Mouse (Mus musculus) embryonic facial prominence, embryonic 15.5 days (tissue): Measurements from ENCODE around the gene C2cd4a. TPM values are rescaled to one million over a fixed set of nuclear protein-coding genes. Genes with fewer than 3 reads are reported as not detected.

Source experiments
- ATAC-seq: fragments of 200-750 bp; cut with Nextera tagmentation; 2 replicates; pipeline ENCODE4 v1.8.0; 2017; ENCODE audit warnings: low read depth, moderate TSS enrichment; ENCODE audit not compliant: insufficient number of reproducible peaks, low FRiP score, low TSS enrichment
- H3K27ac ChIP-seq: fragments of 300-500 bp; sonication (generic); replicated peaks from 2 replicates; pipeline ENCODE4 v1.5.1; 2015; ENCODE audit warnings: mild to moderate bottlenecking, inconsistent platforms
- H3K27me3 ChIP-seq: fragments of 300-500 bp; sonication (generic); 2 replicates; pipeline ENCODE4 v1.6.1; 2015; ENCODE audit warnings: inconsistent platforms
- H3K36me3 ChIP-seq: fragments of 300-500 bp; sonication (generic); 2 replicates; pipeline ENCODE4 v1.6.1; 2015; ENCODE audit warnings: mild to moderate bottlenecking, inconsistent platforms
- H3K4me1 ChIP-seq: fragments of 300-500 bp; sonication (generic); 2 replicates; pipeline ENCODE4 v1.6.1; 2015; ENCODE audit warnings: inconsistent platforms
- H3K4me2 ChIP-seq: fragments of 300-500 bp; sonication (generic); replicated peaks from 2 replicates; pipeline ENCODE4 v1.6.1; 2015; ENCODE audit warnings: mild to moderate bottlenecking, inconsistent platforms
- H3K4me3 ChIP-seq: fragments of 300-500 bp; sonication (generic); replicated peaks from 2 replicates; pipeline ENCODE4 v1.5.1; 2015; ENCODE audit warnings: mild to moderate bottlenecking, inconsistent platforms
- H3K9ac ChIP-seq: fragments of 300-500 bp; sonication (generic); 2 replicates; pipeline ENCODE4 v1.6.1; 2015; ENCODE audit warnings: inconsistent platforms
- H3K9me3 ChIP-seq: fragments of 300-500 bp; sonication (generic); replicated peaks from 2 replicates; pipeline ENCODE4 v1.6.1; 2016; ENCODE audit warnings: inconsistent platforms
- WGBS: fragments of 180-500 bp; shearing (Covaris S2); methylation state at CpG from one replicate; pipeline ENCODE4 v1.1.7; 2015; 5-methylcytosine and 5-hydroxymethylcytosine counted together
- polyA plus RNA-seq: library from polyadenylated mRNA; unstranded; fragments of >200 nt; fragmentation: Nextera tagmentation; extraction: Ambion mirVana; gene quantifications from 2 replicates; pipeline ENCODE4 v1.2.1, GENCODE M21; 2015

C2cd4a gene
- polyA plus RNA-seq, 1 experiment from 2014 or later = 0.49 TPM

- no peak overlapping the region for H3K9ac ChIP-seq
- H3K27me3 ChIP-seq = no peaks in the 10 kb centered on the region
- H3K9me3 ChIP-seq = no peaks in the 10 kb centered on the region
- no peak overlapping the region for H3K4me2 ChIP-seq
- H3K36me3 ChIP-seq = peaks cover 8% of the 10 kb centered on the region; the same call in 1 of the 2 replicates
- 81% methylated on average over 4 of the region's 4 CpGs for WGBS
- ATAC-seq = no peak
- H3K4me1 ChIP-seq = no peaks in the 10 kb centered on the region
- H3K27ac ChIP-seq = no peak overlapping the region
- no peak overlapping the region for H3K4me3 ChIP-seq
Observed at GRCm38 (mm10) chr9:67851150-67851549, 19.0 kb upstream of the C2cd4a start.

- Histone ChIP-seq H3K4me2 (no peak overlapping the region), H3K9me3 (no peaks in the 10 kb centered on the region), H3K9ac (no peak overlapping the region), H3K4me1 (0 out of 2 replicates have a peak, but pooled peaks cover 2% of the 10 kb centered on the region), H3K4me3 (no peak overlapping the region), H3K27me3 (no peaks in the 10 kb centered on the region), H3K36me3 (0 out of 2 replicates have a peak, but pooled peaks cover 2% of the 10 kb centered on the region), H3K27ac (no peak overlapping the region)
- WGBS = 89% methylated on average over 3 of the region's 3 CpGs
- no peak for ATAC-seq
Observed at GRCm38 (mm10) chr9:67849846-67850245, 17.7 kb upstream of the C2cd4a start.

- Histone ChIP-seq H3K4me2 (no peak overlapping the region), H3K9ac (no peak overlapping the region), H3K4me3 (no peak overlapping the region), H3K27ac (no peak overlapping the region), H3K27me3 (no peaks in the 10 kb centered on the region), H3K9me3 (no peaks in the 10 kb centered on the region), H3K36me3 (no peaks in the 10 kb centered on the region), H3K4me1 (0 out of 2 replicates have a peak, but pooled peaks cover 2% of the 10 kb centered on the region)
- WGBS = 80% methylated on average over 12 of the region's 12 CpGs
- ATAC-seq = no peak
Observed at GRCm38 (mm10) chr9:67849397-67849796, 17.3 kb upstream of the C2cd4a start.

GRCm38 (mm10) chr9:67847606-67848005, 15.5 kb upstream of the C2cd4a start:
- ATAC-seq = no peak
- H3K4me1 ChIP-seq = 0 out of 2 replicates have a peak, but pooled peaks cover 2% of the 10 kb centered on the region
- 89% methylated on average over 3 of the region's 3 CpGs for WGBS

GRCm38 (mm10) chr9:67846089-67846488, 14.0 kb upstream of the C2cd4a start:
- Histone ChIP-seq H3K27ac (no peak overlapping the region), H3K4me1 (peaks cover 4% of the 10 kb centered on the region; the same call in 1 of the 2 replicates), H3K36me3 (no peaks in the 10 kb centered on the region), H3K27me3 (no peaks in the 10 kb centered on the region), H3K4me2 (no peak overlapping the region), H3K9me3 (no peaks in the 10 kb centered on the region), H3K9ac (no peak overlapping the region), H3K4me3 (no peak overlapping the region)
- ATAC-seq = no peak
- WGBS = 88% methylated on average over 2 of the region's 2 CpGs

More at GRCm38 (mm10) chr9:67847606-67848005, 15.5 kb upstream of the C2cd4a start:
- Histone ChIP-seq H3K27me3 (no peaks in the 10 kb centered on the region), H3K4me3 (no peak overlapping the region), H3K9me3 (no peaks in the 10 kb centered on the region), H3K4me2 (no peak overlapping the region), H3K36me3 (no peaks in the 10 kb centered on the region), H3K9ac (no peak overlapping the region), H3K27ac (no peak overlapping the region)

GRCm38 (mm10) chr9:67845648-67846047, 13.5 kb upstream of the C2cd4a start:
- Histone ChIP-seq H3K4me3 (no peak overlapping the region), H3K36me3 (no peaks in the 10 kb centered on the region), H3K27me3 (no peaks in the 10 kb centered on the region), H3K4me1 (peaks cover 8% of the 10 kb centered on the region), H3K27ac (no peak overlapping the region), H3K4me2 (no peak overlapping the region), H3K9me3 (no peaks in the 10 kb centered on the region), H3K9ac (no peak overlapping the region)
- 52% methylated on average over 5 of the region's 5 CpGs for WGBS
- no peak for ATAC-seq

- H3K4me2 ChIP-seq = no peak overlapping the region
- H3K27ac ChIP-seq = no peak overlapping the region
- H3K4me1 ChIP-seq = peaks cover 10% of the 10 kb centered on the region
- no peak overlapping the region for H3K4me3 ChIP-seq
- no peaks in the 10 kb centered on the region for H3K36me3 ChIP-seq
- H3K27me3 ChIP-seq = no peaks in the 10 kb centered on the region
- H3K9me3 ChIP-seq = no peaks in the 10 kb centered on the region
- no peak for ATAC-seq
- no peak overlapping the region for H3K9ac ChIP-seq
- WGBS = 56% methylated on average over 4 of the region's 4 CpGs
Observed at GRCm38 (mm10) chr9:67845012-67845411, 12.9 kb upstream of the C2cd4a start.

GRCm38 (mm10) chr9:67842797-67843196, 10.7 kb upstream of the C2cd4a start:
- Histone ChIP-seq H3K4me2 (no peak overlapping the region), H3K4me1 (peaks cover 10% of the 10 kb centered on the region), H3K9ac (no peak overlapping the region), H3K4me3 (no peak overlapping the region), H3K36me3 (no peaks in the 10 kb centered on the region), H3K9me3 (no peaks in the 10 kb centered on the region), H3K27ac (no peak overlapping the region), H3K27me3 (no peaks in the 10 kb centered on the region)
- ATAC-seq = no peak
- WGBS = 55% methylated on average over 5 of the region's 5 CpGs

GRCm38 (mm10) chr9:67839981-67840859, 8.1 kb upstream of the C2cd4a start, which contains the start of gene Vps13c:
Vps13c (plus strand) TSS chr9:67840396.
- no peaks in the 10 kb centered on the region for H3K27me3 ChIP-seq
- peak within 1 kb of the TSS; percentile 52 for H3K9ac ChIP-seq
- no peaks in the 10 kb centered on the region for H3K9me3 ChIP-seq
- H3K4me1 ChIP-seq = peaks cover 8% of the 10 kb centered on the region
- H3K4me2 ChIP-seq = peak within 1 kb of the TSS; percentile 82
- under 1% methylated on average over 31 of the region's 53 CpGs for WGBS
- ATAC-seq = peak; percentile 97
- H3K27ac ChIP-seq = no peak within 1 kb of the TSS
- no peaks in the 10 kb centered on the region for H3K36me3 ChIP-seq
- peak within 1 kb of the TSS; percentile 58 for H3K4me3 ChIP-seq

GRCm38 (mm10) chr9:67837311-67837710, 5.2 kb upstream of the C2cd4a start:
- Histone ChIP-seq H3K9ac (no peak overlapping the region), H3K4me1 (peaks cover 13% of the 10 kb centered on the region), H3K27ac (no peak overlapping the region), H3K9me3 (no peaks in the 10 kb centered on the region), H3K4me3 (no peak overlapping the region), H3K4me2 (no peak overlapping the region), H3K36me3 (no peaks in the 10 kb centered on the region), H3K27me3 (peaks cover 4% of the 10 kb centered on the region; the same call in 1 of the 2 replicates)
- ATAC-seq = no peak
- WGBS = 79% methylated on average over 2 of the region's 2 CpGs

- no peaks in the 10 kb centered on the region for H3K36me3 ChIP-seq
- no peak for ATAC-seq
- no peak overlapping the region for H3K4me3 ChIP-seq
- H3K9me3 ChIP-seq = no peaks in the 10 kb centered on the region
- H3K27ac ChIP-seq = no peak overlapping the region
- no peak overlapping the region for H3K9ac ChIP-seq
- 73% methylated on average over 5 of the region's 5 CpGs for WGBS
- H3K4me1 ChIP-seq = peaks cover 25% of the 10 kb centered on the region
- H3K4me2 ChIP-seq = no peak overlapping the region
- peaks cover 32% of the 10 kb centered on the region for H3K27me3 ChIP-seq
Observed at GRCm38 (mm10) chr9:67834535-67834934, 2.4 kb upstream of the C2cd4a start.
